Mouse (Mus musculus) thymus, adult 2 months (tissue): ENCODE results near the gene Duoxa1.

Experiments used
- CTCF ChIP-seq: fragments of 200-500 bp; IDR thresholded peaks from 2 replicates; pipeline ENCODE4 v1.5.1; 2012; ENCODE audit warnings: mild to moderate bottlenecking, control low read depth, low read length, moderate library complexity, borderline replicate concordance; ENCODE audit not compliant: control insufficient read depth, poor library complexity, insufficient read depth; ENCODE audit errors: extremely low read depth
- POLR2A ChIP-seq: fragments of 200-500 bp; IDR thresholded peaks from 2 replicates; pipeline ENCODE4 v1.6.1; 2012; ENCODE audit warnings: mild to moderate bottlenecking, low read length, control low read depth, moderate library complexity; ENCODE audit not compliant: control insufficient read depth, poor library complexity, insufficient read depth; ENCODE audit errors: extremely low read depth

- TF ChIP-seq CTCF (no peak), POLR2A (no peak)
Measured at GRCm38 (mm10) chr2:122317384-122317783, 3.9 kb upstream of the Duoxa1 start.
